ENCODE assay signal across 11 mouse cellular contexts in genomic region chr7:65279277-65279676, GRCm38 (mm10).
DNase-seq lines count a peak whose midpoint lies in the region; ATAC-seq lines count a peak whose summit lies in the region.
"Had no signal": no experiment of that assay in that cellular context is flagged by ENCODE, and none has a peak within 500 bp of the region (broad histone marks: within the 10 kb centered on the region; RNA-seq: fewer than 3 reads in every experiment).

No protein-coding gene starts in this region.

- H3K27me3 ChIP-seq in neural tube, embryonic 12.5 days (replicated peaks): no peaks in the 10 kb centered on the region
- H3K27me3 ChIP-seq: liver, embryonic 13.5 days had no signal

- peak; percentile 34; the same call in 1 of the 2 replicates for ATAC-seq in neural tube, embryonic 12.5 days (ENCODE audit: low FRiP score, low read depth)

- peaks cover 7% of the 10 kb centered on the region; the same call in 1 of the 2 replicates for H3K4me1 ChIP-seq in neural tube, embryonic 12.5 days
- H3K4me1 ChIP-seq: liver, embryonic 13.5 days had no signal

- 70% methylated on average over 13 of the region's 13 CpGs for WGBS in neural tube, embryonic 12.5 days

- H3K27ac ChIP-seq in neural tube, embryonic 12.5 days: no peak overlapping the region
- H3K27ac ChIP-seq: liver, embryonic 13.5 days; midbrain, embryonic 10.5 days had no signal

- no peaks in the 10 kb centered on the region for H3K36me3 ChIP-seq in neural tube, embryonic 12.5 days
- H3K36me3 ChIP-seq: liver, embryonic 13.5 days; midbrain, embryonic 10.5 days had no signal

- no peak overlapping the region for H3K4me2 ChIP-seq in neural tube, embryonic 12.5 days (replicated peaks)
- H3K4me2 ChIP-seq: liver, embryonic 13.5 days had no signal

- peak; percentile 6 to 12 for DNase-seq in cerebellum, postnatal 36 days
- DNase-seq in cerebellum, adult 9-10 months: no peak
- peak; percentile 40 to 60 for DNase-seq in left cerebral cortex, adult 18-20 months (ENCODE audit: low spot score in 2 of 2)
- DNase-seq in left cerebral cortex, adult 11 months (ENCODE audit: low spot score): no peak
- DNase-seq in frontal cortex, postnatal 36 days (ENCODE audit: low spot score in 2 of 2): peak; percentile 64 to 72
- DNase-seq in heart, adult 8-10 months (ENCODE audit: low spot score): no peak
- DNase-seq in adipocyte (ENCODE audit: low spot score): no peak
- DNase-seq: B cell, adult 2 months; liver, embryonic 13.5 days had no signal

- no peaks in the 10 kb centered on the region for H3K9me3 ChIP-seq in neural tube, embryonic 12.5 days
- H3K9me3 ChIP-seq: liver, embryonic 13.5 days; midbrain, embryonic 10.5 days had no signal

- no peak overlapping the region for H3K9ac ChIP-seq in neural tube, embryonic 12.5 days
- H3K9ac ChIP-seq: liver, embryonic 13.5 days had no signal

- H3K4me3 ChIP-seq in neural tube, embryonic 12.5 days: no peak overlapping the region
- H3K4me3 ChIP-seq: liver, embryonic 13.5 days; midbrain, embryonic 10.5 days had no signal

Comparison
In these comparisons a context has a peak if more than half of its experiments do, and no peak if none do; other contexts are left out.
1. DNase-seq: peak in cerebellum, postnatal 36 days (2 of 2), left cerebral cortex, adult 18-20 months (2 of 2) and frontal cortex, postnatal 36 days (2 of 2); none in cerebellum, adult 9-10 months (single experiment), left cerebral cortex, adult 11 months (single experiment), heart, adult 8-10 months (single experiment) and adipocyte (single experiment).